Mouse (Mus musculus): ENCODE measurements around the gene Ears2. TPM values are rescaled to one million over a fixed set of nuclear protein-coding genes. Genes with fewer than 3 reads are reported as not detected.

The Ears2 gene
- polyA plus RNA-seq, 1 experiment: 6.0 TPM

DNA sequence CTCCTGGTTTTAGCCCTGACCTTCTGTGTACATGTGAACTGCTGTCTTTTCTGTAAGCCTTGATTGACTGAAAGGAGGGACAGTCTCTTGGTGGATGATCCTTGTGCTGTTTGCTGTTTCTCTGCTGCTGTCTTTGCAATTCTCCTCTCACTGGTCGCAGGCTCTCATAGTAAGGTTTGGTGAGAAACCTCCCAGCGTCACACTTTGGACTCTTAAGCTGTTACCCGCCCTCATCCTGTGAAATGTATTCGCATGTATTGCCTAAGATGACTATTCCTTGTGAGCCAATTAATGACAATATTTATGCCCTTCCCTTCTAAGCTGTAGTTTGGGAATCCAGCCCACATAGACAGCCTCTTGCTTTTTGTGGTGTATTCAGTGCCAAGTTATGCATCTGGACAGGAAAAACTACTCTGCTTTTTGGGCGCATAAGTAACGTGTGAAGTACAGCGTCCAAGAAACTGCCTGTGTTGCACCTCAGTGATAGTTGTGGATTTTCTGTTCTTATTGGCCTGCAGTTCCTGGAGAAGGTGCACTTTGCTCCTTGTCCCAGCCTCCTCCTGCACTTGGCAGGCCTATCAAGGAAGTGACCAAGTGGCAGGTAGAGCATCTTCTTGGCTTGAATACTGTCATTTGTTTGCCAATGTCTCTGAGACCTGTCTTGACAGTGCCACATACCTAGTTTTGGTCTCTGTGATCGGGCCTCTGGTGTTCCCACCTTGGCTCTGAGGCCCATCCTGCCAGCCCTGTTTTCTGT, 12.9 kb upstream of the Ears2 start:
- no peak for TF ChIP-seq CTCF (IDR thresholded peaks at IDR 0.05; ENCODE audit: insufficient read depth, low read length)
- no peak for TF ChIP-seq POLR2A (IDR thresholded peaks at IDR 0.05; ENCODE audit: borderline replicate concordance, extremely low read depth, low read depth, low read length)
- 83% methylated on average over 8 of the region's 8 CpGs for WGBS
- no peak for DNase-seq

DNA sequence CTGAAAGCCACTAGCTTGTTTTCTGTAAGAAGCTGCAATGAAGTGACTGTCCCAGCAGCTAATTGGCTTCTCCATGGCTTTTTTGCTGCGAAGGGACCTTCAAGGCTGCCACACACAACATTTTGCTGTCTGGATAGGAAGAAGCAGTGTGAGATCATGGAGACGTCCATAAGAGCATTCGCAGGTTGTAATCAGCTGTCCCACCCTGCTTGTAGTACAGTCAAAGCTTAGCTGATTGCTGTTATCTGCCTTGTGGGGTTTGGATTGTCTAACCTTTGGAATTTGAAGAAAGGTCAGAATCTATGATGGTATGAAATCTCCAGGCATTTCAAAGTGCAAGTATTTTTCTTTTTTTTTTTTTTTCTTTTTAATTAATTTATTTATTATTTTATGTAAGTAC, 7.3 kb upstream of the Ears2 start:
- 87% methylated on average over 3 of the region's 3 CpGs for WGBS
- no peak overlapping the region for H3K4me3 ChIP-seq (replicated peaks; ENCODE audit: extremely low read depth, low read depth, low read length)
- no peak for TF ChIP-seq CTCF (IDR thresholded peaks at IDR 0.05; ENCODE audit: insufficient read depth, low read length)
- TF ChIP-seq POLR2A (IDR thresholded peaks at IDR 0.05; ENCODE audit: borderline replicate concordance, extremely low read depth, low read depth, low read length): no peak

More for the DNA sequence above, 12.9 kb upstream of the Ears2 start:
- no peaks in the 10 kb centered on the region for H3K4me1 ChIP-seq (ENCODE audit: control insufficient read depth, insufficient read depth, low read length)
- H3K4me3 ChIP-seq (replicated peaks; ENCODE audit: extremely low read depth, low read depth, low read length): no peak overlapping the region

DNA sequence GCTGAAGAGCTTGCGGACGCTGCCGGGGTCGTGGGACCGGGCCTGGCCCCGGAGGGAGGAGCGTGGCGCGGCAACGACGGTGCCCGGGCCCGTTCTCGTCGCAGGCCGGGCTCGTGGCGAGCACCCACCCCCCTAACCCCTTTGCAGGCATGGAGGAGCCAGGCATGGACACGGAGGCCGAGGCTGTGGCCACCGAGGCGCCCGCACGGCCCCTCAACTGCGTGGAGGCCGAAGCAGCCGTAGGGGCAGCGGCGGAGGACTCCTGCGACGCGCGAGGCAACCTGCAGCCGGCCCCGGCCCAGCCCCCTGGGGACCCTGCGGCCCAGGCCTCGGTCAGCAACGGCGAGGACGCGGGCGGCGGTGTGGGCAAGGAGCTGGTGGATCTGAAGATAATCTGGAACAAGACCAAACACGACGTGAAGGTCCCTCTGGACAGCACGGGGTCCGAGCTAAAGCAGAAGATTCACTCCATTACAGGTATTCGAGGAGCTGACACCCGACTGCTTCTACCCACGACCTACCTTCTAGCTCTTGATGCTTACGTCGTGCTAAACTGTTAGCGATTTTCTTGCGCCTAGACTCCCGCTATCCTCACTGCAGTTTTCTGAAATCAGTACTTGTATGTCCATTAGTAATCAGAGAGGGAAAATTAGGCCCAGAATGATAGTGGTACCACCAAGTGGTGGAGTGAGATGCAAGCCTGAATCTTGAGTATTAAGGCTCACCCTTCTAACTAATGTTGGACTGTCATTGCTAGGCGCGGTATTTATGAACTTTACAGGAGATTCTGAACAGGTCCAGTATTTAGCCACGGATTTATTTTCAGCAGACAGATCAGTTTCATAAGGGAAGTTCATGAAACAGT, 686 bp upstream of the Ears2 start:
- no peak for DNase-seq
- peak overlapping the region; percentile 74 for H3K4me3 ChIP-seq (replicated peaks; ENCODE audit: extremely low read depth, low read depth, low read length)
- peaks cover 8% of the 10 kb centered on the region for H3K4me1 ChIP-seq (ENCODE audit: control insufficient read depth, insufficient read depth, low read length)
- TF ChIP-seq CTCF (IDR thresholded peaks at IDR 0.05; ENCODE audit: insufficient read depth, low read length): no peak
- TF ChIP-seq POLR2A (IDR thresholded peaks at IDR 0.05; ENCODE audit: borderline replicate concordance, extremely low read depth, low read depth, low read length): no peak
- WGBS: 1% methylated on average over 58 of the region's 58 CpGs

More for the DNA sequence above, 7.3 kb upstream of the Ears2 start:
- H3K4me1 ChIP-seq (ENCODE audit: control insufficient read depth, insufficient read depth, low read length): no peaks in the 10 kb centered on the region
- no peak for DNase-seq

DNA sequence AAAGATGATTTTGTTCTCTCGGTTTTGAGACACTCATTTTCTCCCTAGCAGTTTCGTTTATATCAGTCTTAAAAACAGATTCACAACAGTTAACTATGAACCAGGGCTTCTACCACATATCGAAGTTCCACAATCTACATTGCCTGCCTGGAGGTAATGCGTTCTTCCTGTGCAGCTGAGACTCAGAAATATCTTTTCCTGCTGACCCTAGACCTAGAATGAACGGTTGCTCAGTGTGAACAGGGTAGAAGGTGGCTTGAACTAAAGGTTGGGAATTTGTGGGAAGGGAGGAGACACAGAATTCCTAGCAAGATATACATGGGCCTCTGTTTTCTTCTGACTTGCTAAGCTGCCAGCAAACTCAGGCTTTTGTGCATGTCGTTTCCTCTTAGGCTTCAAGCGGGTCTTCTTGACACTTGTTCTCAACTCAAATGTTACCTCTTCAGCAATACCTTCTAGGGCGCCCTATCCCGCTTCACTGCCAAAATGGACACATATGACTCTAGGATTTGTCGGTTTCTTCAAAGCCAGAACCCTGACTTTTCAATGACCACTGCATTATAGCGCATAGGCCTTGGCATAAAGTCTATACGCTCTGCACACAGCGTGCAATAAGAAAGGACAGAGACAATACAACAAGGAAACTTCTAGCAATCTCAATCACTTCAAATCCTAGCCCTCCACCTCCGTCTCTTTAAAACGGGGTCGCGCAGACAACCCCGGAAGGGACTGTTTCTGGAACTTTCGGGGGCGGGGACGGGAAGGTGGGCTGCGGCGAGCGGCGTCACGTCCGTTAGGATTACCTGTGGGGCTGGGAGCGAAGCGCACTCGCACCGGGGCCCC, 740 bp downstream of the Ears2 start:
- 8% methylated on average over 31 of the region's 31 CpGs for WGBS
- H3K4me1 ChIP-seq (ENCODE audit: control insufficient read depth, insufficient read depth, low read length): peaks cover 8% of the 10 kb centered on the region
- TF ChIP-seq POLR2A (IDR thresholded peaks at IDR 0.05; ENCODE audit: borderline replicate concordance, extremely low read depth, low read depth, low read length) (no peak), CTCF (IDR thresholded peaks at IDR 0.05; ENCODE audit: insufficient read depth, low read length) (no peak)

GRCm38 (mm10) chr7:122065656-122066055, 1.4 kb downstream of the Ears2 start:
- H3K4me1 ChIP-seq (ENCODE audit: control insufficient read depth, insufficient read depth, low read length): peaks cover 8% of the 10 kb centered on the region
- H3K4me3 ChIP-seq (replicated peaks; ENCODE audit: extremely low read depth, low read depth, low read length): no peak overlapping the region
- TF ChIP-seq POLR2A (IDR thresholded peaks at IDR 0.05; ENCODE audit: borderline replicate concordance, extremely low read depth, low read depth, low read length): no peak
- no peak for TF ChIP-seq CTCF (IDR thresholded peaks at IDR 0.05; ENCODE audit: insufficient read depth, low read length)
- WGBS: 47% methylated on average over 1 of the region's 1 CpGs
- DNase-seq: no peak

More for the DNA sequence above, 740 bp downstream of the Ears2 start:
- DNase-seq: no peak
- H3K4me3 ChIP-seq (replicated peaks; ENCODE audit: extremely low read depth, low read depth, low read length): peak overlapping the region; percentile 74

- 86% methylated on average over 5 of the region's 5 CpGs for WGBS
- H3K4me1 ChIP-seq (ENCODE audit: control insufficient read depth, insufficient read depth, low read length): no peaks in the 10 kb centered on the region
- no peak overlapping the region for H3K4me3 ChIP-seq (replicated peaks; ENCODE audit: extremely low read depth, low read depth, low read length)
- TF ChIP-seq POLR2A (IDR thresholded peaks at IDR 0.05; ENCODE audit: borderline replicate concordance, extremely low read depth, low read depth, low read length): no peak
- TF ChIP-seq CTCF (IDR thresholded peaks at IDR 0.05; ENCODE audit: insufficient read depth, low read length): no peak
- no peak for DNase-seq
Observed at GRCm38 (mm10) chr7:122056633-122057032, 10.4 kb downstream of the Ears2 start.

GRCm38 (mm10) chr7:122050834-122051233, 16.2 kb downstream of the Ears2 start:
- 55% methylated on average over 1 of the region's 1 CpGs for WGBS
- Histone ChIP-seq H3K4me3 (replicated peaks; ENCODE audit: extremely low read depth, low read depth, low read length) (no peak overlapping the region), H3K4me1 (ENCODE audit: control insufficient read depth, insufficient read depth, low read length) (no peaks in the 10 kb centered on the region)
- no peak for TF ChIP-seq POLR2A (IDR thresholded peaks at IDR 0.05; ENCODE audit: borderline replicate concordance, extremely low read depth, low read depth, low read length)
- no peak for TF ChIP-seq CTCF (IDR thresholded peaks at IDR 0.05; ENCODE audit: insufficient read depth, low read length)
- no peak for DNase-seq

GRCm38 (mm10) chr7:122048191-122048590, 18.9 kb downstream of the Ears2 start:
- Histone ChIP-seq H3K4me1 (ENCODE audit: control insufficient read depth, insufficient read depth, low read length) (no peaks in the 10 kb centered on the region), H3K4me3 (replicated peaks; ENCODE audit: extremely low read depth, low read depth, low read length) (no peak overlapping the region)
- WGBS: 95% methylated on average over 9 of the region's 9 CpGs
- no peak for TF ChIP-seq CTCF (IDR thresholded peaks at IDR 0.05; ENCODE audit: insufficient read depth, low read length)
- TF ChIP-seq POLR2A (IDR thresholded peaks at IDR 0.05; ENCODE audit: borderline replicate concordance, extremely low read depth, low read depth, low read length): no peak
- DNase-seq: no peak

- H3K4me3 ChIP-seq (replicated peaks; ENCODE audit: extremely low read depth, low read depth, low read length): no peak overlapping the region
- DNase-seq: no peak
- no peaks in the 10 kb centered on the region for H3K4me1 ChIP-seq (ENCODE audit: control insufficient read depth, insufficient read depth, low read length)
- WGBS: 50% methylated on average over 2 of the region's 2 CpGs
- no peak for TF ChIP-seq POLR2A (IDR thresholded peaks at IDR 0.05; ENCODE audit: borderline replicate concordance, extremely low read depth, low read depth, low read length)
- TF ChIP-seq CTCF (IDR thresholded peaks at IDR 0.05; ENCODE audit: insufficient read depth, low read length): no peak
Observed at GRCm38 (mm10) chr7:122046813-122047212, 20.2 kb downstream of the Ears2 start.

Data from lung, adult 2 months (tissue).